Mouse (Mus musculus): ENCODE data around the gene Tbc1d22a.

DNA sequence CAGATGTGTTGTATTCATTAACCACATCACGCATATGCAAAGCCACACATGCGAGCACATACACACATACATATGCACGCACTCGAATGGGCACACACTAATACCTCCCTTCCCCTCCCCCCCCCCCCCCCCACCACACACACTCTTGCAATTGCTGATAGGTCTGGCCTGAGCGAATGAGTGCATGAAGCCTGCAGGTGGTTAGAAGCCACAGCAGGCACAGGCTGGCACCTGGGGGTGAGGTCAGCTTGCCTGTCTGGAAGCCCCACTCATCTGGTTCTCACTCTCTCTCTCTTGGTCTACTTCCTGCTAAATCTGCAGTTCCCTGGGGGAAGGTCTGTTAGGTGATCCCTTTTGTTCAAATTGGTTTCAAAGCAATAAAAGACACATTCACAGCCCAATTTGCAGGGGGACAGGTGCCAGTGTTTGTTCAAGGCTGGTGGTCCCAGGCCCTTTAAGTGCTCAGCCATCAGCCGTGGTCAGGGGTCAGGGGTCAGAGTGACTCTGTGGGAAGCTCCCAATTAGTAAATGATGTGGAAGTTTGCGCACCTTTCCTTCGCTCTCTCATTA, 215.6 kb downstream of the Tbc1d22a start:
- TF ChIP-seq CHD1 (IDR thresholded peaks at IDR 0.05; ENCODE audit: low read depth, low read length) (no peak), CTCF (IDR thresholded peaks at IDR 0.05 in 2 of 3, conservative IDR thresholded peaks at IDR 0.05 in 1 of 3; ENCODE audit: control insufficient read depth in 1 of 3, insufficient read depth in 1 of 3, low read depth in 2 of 3, low read length in 3 of 3, poor library complexity in 1 of 3, severe bottlenecking in 1 of 3) (no peak)

All from MEL (cell line).